Mouse (Mus musculus) heart, embryonic 15.5 days (tissue): ENCODE results near the gene Zkscan14. TPM values are rescaled to one million over a fixed set of nuclear protein-coding genes. Genes with fewer than 3 reads are reported as not detected.
"Not testable (repeated sequence)": the region's sequence is repeated elsewhere in the genome, so short reads cannot be mapped to it uniquely, and the experiment has no call there.

ENCODE experiments used
- ATAC-seq: fragments of 200-750 bp; cut with Nextera tagmentation; replicated peaks from 2 replicates; pipeline ENCODE4 v1.8.0; 2017; ENCODE audit warnings: low read depth, moderate TSS enrichment; ENCODE audit not compliant: insufficient number of reproducible peaks, insufficient read depth, low FRiP score
- H3K27ac ChIP-seq: fragments of 300-500 bp; sonication (generic); 2 replicates; pipeline ENCODE4 v1.5.1; 2015; ENCODE audit warnings: mild to moderate bottlenecking, inconsistent platforms
- H3K27me3 ChIP-seq: fragments of 300-500 bp; sonication (generic); 2 replicates; pipeline ENCODE4 v1.6.1; 2015; ENCODE audit warnings: inconsistent platforms
- H3K36me3 ChIP-seq: fragments of 300-500 bp; sonication (generic); 2 replicates; pipeline ENCODE4 v1.6.1; 2015; ENCODE audit warnings: mild to moderate bottlenecking, inconsistent platforms
- H3K4me1 ChIP-seq: fragments of 300-500 bp; sonication (generic); replicated peaks from 2 replicates; pipeline ENCODE4 v1.6.1; 2015; ENCODE audit warnings: inconsistent platforms
- H3K4me2 ChIP-seq: fragments of 300-500 bp; sonication (generic); 2 replicates; pipeline ENCODE4 v1.6.1; 2015; ENCODE audit warnings: inconsistent platforms, mild to moderate bottlenecking, moderate library complexity
- H3K4me3 ChIP-seq: fragments of 300-500 bp; sonication (generic); 2 replicates; pipeline ENCODE4 v1.5.1; 2015; ENCODE audit warnings: mild to moderate bottlenecking, inconsistent platforms
- H3K9ac ChIP-seq: fragments of 300-500 bp; sonication (generic); 2 replicates; pipeline ENCODE4 v1.6.1; 2015; ENCODE audit warnings: mild to moderate bottlenecking, inconsistent platforms
- H3K9me3 ChIP-seq: fragments of 300-500 bp; sonication (generic); replicated peaks from 2 replicates; pipeline ENCODE4 v1.6.1; 2016; ENCODE audit warnings: inconsistent platforms
- WGBS: fragments of 180-500 bp; shearing (Covaris S2); methylation state at CpG from one replicate; pipeline ENCODE4 v1.1.7; 2015; ENCODE audit warnings: mixed read lengths; 5-methylcytosine and 5-hydroxymethylcytosine counted together
- polyA plus RNA-seq: library from polyadenylated mRNA; unstranded; fragments of >200 nt; fragmentation: Nextera tagmentation; extraction: Ambion mirVana; gene quantifications from 2 replicates; pipeline ENCODE4 v1.2.1, GENCODE M21; 2015

Gene Zkscan14
- polyA plus RNA-seq, 1 experiment from 2014 or later, result 6.0 TPM

- Histone ChIP-seq H3K27ac (no peak overlapping the region), H3K4me2 (no peak overlapping the region), H3K4me1 (no peaks in the 10 kb centered on the region), H3K36me3 (peaks cover 50% of the 10 kb centered on the region), H3K9me3 (no peaks in the 10 kb centered on the region), H3K27me3 (no peaks in the 10 kb centered on the region), H3K9ac (no peak overlapping the region), H3K4me3 (no peak overlapping the region)
- WGBS, result 94% methylated on average over 20 of the region's 20 CpGs
- ATAC-seq, result no peak
Measured at GRCm38 (mm10) chr5:145218671-145219070, 17.0 kb upstream of the Zkscan14 start.

DNA sequence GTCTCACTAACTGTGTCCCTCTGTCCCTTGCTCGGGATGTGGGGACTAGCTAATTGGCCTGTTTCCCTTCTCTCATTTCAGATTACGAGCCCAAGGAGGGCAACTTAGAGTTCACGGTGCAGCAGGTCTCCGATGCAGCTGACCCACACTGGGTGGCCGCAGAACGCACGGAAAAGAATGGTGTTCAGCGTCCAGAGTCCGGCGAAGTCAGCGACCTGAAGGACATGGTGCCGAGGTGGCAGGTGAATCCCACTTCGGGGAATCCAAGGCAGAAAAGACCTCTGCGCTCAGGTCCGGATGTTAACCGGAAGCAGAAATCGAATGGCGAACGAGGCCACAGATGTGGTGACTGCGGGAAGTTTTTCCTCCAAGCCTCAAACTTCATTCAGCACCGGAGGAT, 16.5 kb upstream of the Zkscan14 start:
- no peaks in the 10 kb centered on the region for H3K4me1 ChIP-seq
- H3K27me3 ChIP-seq, result no peaks in the 10 kb centered on the region
- H3K9me3 ChIP-seq, result no peaks in the 10 kb centered on the region
- 94% methylated on average over 21 of the region's 21 CpGs for WGBS
- H3K9ac ChIP-seq, result no peak overlapping the region
- peaks cover 53% of the 10 kb centered on the region for H3K36me3 ChIP-seq
- no peak for ATAC-seq
- no peak overlapping the region for H3K4me2 ChIP-seq
- H3K4me3 ChIP-seq, result no peak overlapping the region
- H3K27ac ChIP-seq, result no peak overlapping the region

DNA sequence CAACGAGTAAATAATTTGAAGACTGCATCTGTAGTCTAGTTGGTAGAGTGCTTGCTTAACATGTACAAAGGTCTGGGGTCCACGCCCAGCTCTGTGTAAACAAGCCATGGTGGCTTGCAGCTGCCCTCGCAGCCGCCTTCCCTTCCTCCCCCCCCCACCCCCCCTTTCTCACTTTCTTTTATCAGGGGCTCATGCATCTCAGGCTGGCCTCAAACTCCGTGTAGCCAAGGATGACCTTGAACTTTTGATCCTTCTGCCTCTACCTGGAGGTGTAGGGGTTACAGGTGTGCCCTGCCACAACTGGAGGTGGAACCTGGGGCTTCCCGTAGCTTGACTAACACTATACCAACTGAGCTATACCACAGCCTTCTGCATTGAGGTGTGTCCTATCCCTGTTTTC, 16.1 kb upstream of the Zkscan14 start:
- ATAC-seq, result no peak

GRCm38 (mm10) chr5:145214679-145215078, 13.0 kb upstream of the Zkscan14 start:
- H3K36me3 ChIP-seq, result peaks cover 65% of the 10 kb centered on the region
- H3K27me3 ChIP-seq, result no peaks in the 10 kb centered on the region
- 68% methylated on average over 4 of the region's 4 CpGs for WGBS
- H3K4me3 ChIP-seq, result no peak overlapping the region
- no peaks in the 10 kb centered on the region for H3K4me1 ChIP-seq
- ATAC-seq, result no peak
- H3K4me2 ChIP-seq, result no peak overlapping the region
- no peak overlapping the region for H3K27ac ChIP-seq
- no peaks in the 10 kb centered on the region for H3K9me3 ChIP-seq
- no peak overlapping the region for H3K9ac ChIP-seq

More for the DNA sequence above, 16.1 kb upstream of the Zkscan14 start:
- H3K4me3 ChIP-seq, result no peak overlapping the region
- WGBS, result 82% methylated on average over 6 of the region's 6 CpGs
- H3K36me3 ChIP-seq, result peaks cover 57% of the 10 kb centered on the region
- H3K9ac ChIP-seq, result no peak overlapping the region
- H3K9me3 ChIP-seq, result no peaks in the 10 kb centered on the region
- no peak overlapping the region for H3K27ac ChIP-seq
- no peaks in the 10 kb centered on the region for H3K27me3 ChIP-seq
- no peak overlapping the region for H3K4me2 ChIP-seq
- H3K4me1 ChIP-seq, result no peaks in the 10 kb centered on the region

DNA sequence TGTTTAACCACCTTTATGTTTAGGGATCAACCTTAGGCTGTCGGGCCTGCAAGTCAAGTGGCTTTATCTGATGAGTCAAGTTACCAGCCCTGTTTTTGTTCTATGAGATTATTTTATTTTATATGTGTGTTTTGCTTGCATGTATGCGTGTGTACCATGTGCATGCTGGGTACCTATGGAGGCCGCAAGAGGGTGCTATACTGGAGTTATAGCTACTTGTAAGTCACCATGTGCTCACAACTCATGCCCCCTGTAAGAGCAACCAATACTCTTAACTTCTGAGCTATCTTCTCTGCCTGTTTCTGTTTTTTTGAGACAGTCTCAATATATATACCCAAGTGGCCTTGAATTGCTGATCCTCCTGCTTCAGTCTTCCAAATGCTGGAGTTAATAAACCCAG, 11.8 kb upstream of the Zkscan14 start:
- Histone ChIP-seq H3K4me1 (no peaks in the 10 kb centered on the region), H3K9me3 (no peaks in the 10 kb centered on the region), H3K27ac (no peak overlapping the region), H3K36me3 (peaks cover 61% of the 10 kb centered on the region), H3K4me2 (no peak overlapping the region), H3K9ac (no peak overlapping the region), H3K27me3 (no peaks in the 10 kb centered on the region), H3K4me3 (no peak overlapping the region)
- no peak for ATAC-seq
- WGBS, result 90% methylated on average over 3 of the region's 3 CpGs

- Histone ChIP-seq H3K9ac (no peak overlapping the region), H3K27me3 (no peaks in the 10 kb centered on the region), H3K4me1 (no peaks in the 10 kb centered on the region), H3K9me3 (no peaks in the 10 kb centered on the region), H3K36me3 (peaks cover 61% of the 10 kb centered on the region), H3K27ac (no peak overlapping the region), H3K4me2 (no peak overlapping the region), H3K4me3 (no peak overlapping the region)
- 85% methylated on average over 4 of the region's 4 CpGs for WGBS
- no peak for ATAC-seq
Measured at GRCm38 (mm10) chr5:145212216-145212615, 10.5 kb upstream of the Zkscan14 start.

DNA sequence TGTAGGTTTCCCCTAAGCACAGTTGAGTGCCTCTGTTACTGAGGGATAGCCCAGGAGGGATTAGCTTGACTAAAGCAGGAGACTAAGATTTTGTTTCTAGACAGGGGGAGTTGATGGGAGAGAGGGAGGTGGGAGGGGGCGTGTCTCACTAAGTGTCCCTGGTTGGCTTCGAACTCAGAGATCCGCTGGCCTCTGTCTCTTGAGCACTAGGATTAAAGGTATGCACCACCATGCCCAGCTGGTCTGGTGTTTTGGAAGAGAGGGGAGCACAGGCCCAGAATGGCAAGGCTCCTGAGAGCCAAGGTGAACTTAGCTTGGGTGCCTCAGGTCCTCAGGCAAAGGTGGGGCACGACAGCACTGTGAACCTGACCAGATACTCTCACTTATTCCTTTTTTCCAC, 9.7 kb upstream of the Zkscan14 start:
- H3K27ac ChIP-seq, result no peak overlapping the region
- no peak overlapping the region for H3K4me3 ChIP-seq
- no peak for ATAC-seq
- H3K27me3 ChIP-seq, result no peaks in the 10 kb centered on the region
- no peaks in the 10 kb centered on the region for H3K4me1 ChIP-seq
- no peak overlapping the region for H3K9ac ChIP-seq
- WGBS, result 99% methylated on average over 4 of the region's 4 CpGs
- no peaks in the 10 kb centered on the region for H3K9me3 ChIP-seq
- peaks cover 64% of the 10 kb centered on the region for H3K36me3 ChIP-seq
- H3K4me2 ChIP-seq, result no peak overlapping the region

DNA sequence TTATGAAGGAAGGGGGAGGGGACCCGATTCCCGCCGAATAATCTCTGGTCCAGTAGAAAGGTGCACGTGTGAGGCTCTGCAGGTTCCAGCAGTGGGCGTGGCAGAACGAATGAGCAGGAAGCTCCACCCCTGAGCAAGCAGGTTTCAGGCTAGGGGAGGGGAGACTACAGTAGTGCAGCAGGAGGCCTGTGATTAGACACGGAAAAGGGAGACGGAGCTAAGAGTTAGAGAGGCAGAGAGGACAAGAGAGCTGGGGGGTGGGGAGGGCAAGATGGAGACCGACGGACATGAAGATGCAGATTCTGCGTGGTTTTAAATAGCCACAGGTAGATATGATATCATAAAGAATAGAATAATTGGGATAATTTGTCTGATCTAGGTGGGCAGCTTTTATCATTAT, 6.7 kb upstream of the Zkscan14 start:
- 51% methylated on average over 11 of the region's 11 CpGs for WGBS
- Histone ChIP-seq H3K36me3 (peaks cover 52% of the 10 kb centered on the region), H3K4me1 (peaks cover 12% of the 10 kb centered on the region)
- H3K9me3 ChIP-seq, H3K27ac ChIP-seq, H3K27me3 ChIP-seq, H3K4me3 ChIP-seq, H3K4me2 ChIP-seq, ATAC-seq, H3K9ac ChIP-seq: not testable (repeated sequence)

- H3K9ac ChIP-seq, result no peak overlapping the region
- H3K4me2 ChIP-seq, result no peak overlapping the region
- ATAC-seq, result no peak
- WGBS, result 84% methylated on average over 6 of the region's 6 CpGs
- peaks cover 12% of the 10 kb centered on the region for H3K4me1 ChIP-seq
- no peak overlapping the region for H3K4me3 ChIP-seq
- peaks cover 48% of the 10 kb centered on the region for H3K36me3 ChIP-seq
- H3K27ac ChIP-seq, result no peak overlapping the region
- no peaks in the 10 kb centered on the region for H3K9me3 ChIP-seq
- H3K27me3 ChIP-seq, result no peaks in the 10 kb centered on the region
Measured at GRCm38 (mm10) chr5:145207954-145208353, 6.3 kb upstream of the Zkscan14 start.

DNA sequence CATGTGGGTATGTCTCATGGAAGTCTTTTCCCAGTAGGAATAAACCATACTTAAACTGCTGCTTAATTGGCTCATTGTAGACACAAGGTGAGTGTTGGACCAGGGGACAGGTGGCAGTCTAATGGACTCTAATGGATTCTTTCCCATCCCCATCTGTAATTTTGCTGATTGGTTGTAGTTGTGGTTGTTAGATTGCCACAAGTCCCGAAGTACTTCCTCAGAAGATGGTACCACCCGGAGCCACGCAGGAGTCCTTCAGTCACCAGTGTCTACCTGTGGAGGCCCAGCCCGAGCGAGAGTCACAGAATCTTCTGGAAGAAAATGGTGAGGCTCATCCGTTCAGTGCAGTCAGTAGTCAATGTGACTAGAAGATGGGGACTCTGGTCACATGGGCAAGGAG, 5.7 kb upstream of the Zkscan14 start:
- WGBS, result 93% methylated on average over 6 of the region's 6 CpGs
- no peaks in the 10 kb centered on the region for H3K9me3 ChIP-seq

DNA sequence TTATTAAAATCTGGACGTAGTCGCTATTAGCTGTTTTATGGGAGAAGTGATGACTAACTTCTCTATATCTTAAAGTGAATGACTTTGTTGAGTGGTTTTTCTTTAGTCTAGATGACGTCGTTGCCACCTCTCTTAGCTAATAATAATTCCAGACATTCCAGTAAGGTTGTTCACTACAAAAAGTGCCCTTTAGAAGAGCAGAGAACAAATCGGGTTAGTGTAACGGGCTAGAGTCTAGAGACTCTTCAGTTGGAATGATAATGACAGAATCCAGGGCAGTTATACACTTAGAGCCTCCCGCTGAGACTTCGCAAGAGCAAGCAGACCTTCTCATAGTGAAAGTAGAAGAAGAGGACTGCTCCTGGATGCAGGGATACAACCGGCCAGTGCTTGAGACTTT, 3.4 kb upstream of the Zkscan14 start:
- ATAC-seq, result no peak
- Histone ChIP-seq H3K9me3 (no peaks in the 10 kb centered on the region), H3K4me2 (peak overlapping the region; percentile 84)

More for the DNA sequence above, 5.7 kb upstream of the Zkscan14 start:
- Histone ChIP-seq H3K4me1 (peaks cover 12% of the 10 kb centered on the region), H3K27me3 (no peaks in the 10 kb centered on the region), H3K27ac (no peak overlapping the region), H3K4me2 (no peak overlapping the region), H3K9ac (no peak overlapping the region), H3K4me3 (no peak overlapping the region), H3K36me3 (peaks cover 42% of the 10 kb centered on the region)
- ATAC-seq, result no peak

GRCm38 (mm10) chr5:145203936-145204691, 2.4 kb upstream of the Zkscan14 start, which contains the start of gene Zkscan5:
Zkscan5 (plus strand) TSS chr5:145204562.
- H3K9me3 ChIP-seq, result no peaks in the 10 kb centered on the region
- under 1% methylated on average over 22 of the region's 22 CpGs for WGBS
- H3K4me3 ChIP-seq, result peak within 1 kb of the TSS; percentile 75
- H3K4me1 ChIP-seq, result peaks cover 24% of the 10 kb centered on the region
- H3K27me3 ChIP-seq, result no peaks in the 10 kb centered on the region
- H3K4me2 ChIP-seq, result peak within 1 kb of the TSS; percentile 84
- ATAC-seq, result peak; percentile 96
- H3K36me3 ChIP-seq, result peaks cover 13% of the 10 kb centered on the region; the same call in 1 of the 2 replicates
- peak within 1 kb of the TSS; percentile 70 for H3K9ac ChIP-seq
- H3K27ac ChIP-seq, result peak within 1 kb of the TSS; percentile 93

More for the DNA sequence above, 3.4 kb upstream of the Zkscan14 start:
- peak overlapping the region; percentile 93 for H3K27ac ChIP-seq
- peaks cover 24% of the 10 kb centered on the region for H3K4me1 ChIP-seq
- H3K36me3 ChIP-seq, result peaks cover 19% of the 10 kb centered on the region
- H3K4me3 ChIP-seq, result peak overlapping the region; percentile 75
- 9% methylated on average over 9 of the region's 9 CpGs for WGBS
- H3K27me3 ChIP-seq, result no peaks in the 10 kb centered on the region
- peak overlapping the region; percentile 70 for H3K9ac ChIP-seq
